17 mouse cellular contexts compared by ENCODE assay signal in the genomic region with DNA sequence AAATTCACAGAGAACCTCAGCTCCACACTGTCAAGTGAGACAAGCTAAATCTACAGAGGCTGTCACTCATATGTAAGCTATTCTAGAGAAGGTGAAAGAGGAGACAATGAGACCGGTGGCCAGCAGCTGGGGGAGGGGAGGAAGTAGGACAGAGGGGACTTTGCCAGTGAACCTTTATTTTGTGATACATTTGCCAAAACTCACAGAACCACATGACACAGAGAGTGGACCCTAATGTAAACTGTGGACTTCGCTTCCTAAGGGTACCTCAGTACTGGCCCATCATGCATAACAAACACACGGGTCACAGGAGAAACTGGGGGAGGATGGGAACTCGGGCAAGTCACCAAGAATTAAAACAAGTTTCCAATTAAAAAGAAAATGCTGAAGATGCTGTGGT. TPM values are rescaled to one million over a fixed set of nuclear protein-coding genes. Genes with fewer than 3 reads are reported as not detected.
DNase-seq lines count a peak whose midpoint lies in the region; ATAC-seq lines count a peak whose summit lies in the region.
"Had no signal": no experiment of that assay in that cellular context is flagged by ENCODE, and none has a peak within 500 bp of the region (broad histone marks: within the 10 kb centered on the region; RNA-seq: fewer than 3 reads in every experiment).

No protein-coding gene starts in this region.

- H3K27ac ChIP-seq in heart, embryonic 15.5 days: 0 out of 2 replicates have a peak overlapping the region, but pooled peaks have one; percentile 7
- peak overlapping the region; percentile 0; the same call in 1 of the 2 replicates for H3K27ac ChIP-seq in lung, embryonic 15.5 days
- peak overlapping the region; percentile 26; the same call in 1 of the 2 replicates for H3K27ac ChIP-seq in kidney, embryonic 14.5 days (ENCODE audit: low read depth, low read length)
- no peak overlapping the region for H3K27ac ChIP-seq in hindbrain, embryonic 11.5 days (ENCODE audit: low read depth, low read length)
- H3K27ac ChIP-seq: hindbrain, embryonic 13.5 days; neural tube, embryonic 12.5 days had no signal

- no peak for DNase-seq in heart, postnatal 14 days
- no peak for DNase-seq in lung, postnatal 4 days
- DNase-seq in embryo, embryonic 10.5 days (ENCODE audit: low spot score): no peak
- DNase-seq in hindbrain, embryonic 11.5 days (ENCODE audit: low spot score): no peak
- DNase-seq: cerebellum, adult 11-12 months; gastrocnemius, postnatal 14 days; left cerebral cortex, postnatal 4 days; lung, embryonic 14.5 days; thymus, adult 18-20 months had no signal

- peaks cover 3% of the 10 kb centered on the region; the same call in 1 of the 2 replicates for H3K36me3 ChIP-seq in heart, embryonic 15.5 days
- H3K36me3 ChIP-seq in lung, embryonic 15.5 days: no peaks in the 10 kb centered on the region
- H3K36me3 ChIP-seq in kidney, embryonic 14.5 days (ENCODE audit: control insufficient read depth, insufficient read depth, low read length): no peaks in the 10 kb centered on the region
- H3K36me3 ChIP-seq in hindbrain, embryonic 11.5 days (ENCODE audit: control insufficient read depth, insufficient read depth, low read length): no peaks in the 10 kb centered on the region
- H3K36me3 ChIP-seq: hindbrain, embryonic 13.5 days; neural tube, embryonic 12.5 days had no signal

- H3K4me1 ChIP-seq in heart, embryonic 15.5 days (replicated peaks): peaks cover 78% of the 10 kb centered on the region
- H3K4me1 ChIP-seq in lung, embryonic 15.5 days: peaks cover 65% of the 10 kb centered on the region
- H3K4me1 ChIP-seq in kidney, embryonic 14.5 days (ENCODE audit: control insufficient read depth, insufficient read depth, low read length): peaks cover 51% of the 10 kb centered on the region
- H3K4me1 ChIP-seq in hindbrain, embryonic 11.5 days (replicated peaks; ENCODE audit: control insufficient read depth, insufficient read depth, low read length): peaks cover 2% of the 10 kb centered on the region; the same call in 1 of the 2 replicates

- H3K4me2 ChIP-seq in heart, embryonic 15.5 days: no peak overlapping the region
- no peak overlapping the region for H3K4me2 ChIP-seq in lung, embryonic 15.5 days
- H3K4me2 ChIP-seq in kidney, embryonic 14.5 days (replicated peaks; ENCODE audit: low read depth, low read length): no peak overlapping the region
- no peak overlapping the region for H3K4me2 ChIP-seq in hindbrain, embryonic 11.5 days (replicated peaks; ENCODE audit: low read depth, low read length)
- H3K4me2 ChIP-seq: heart, embryonic 11.5 days; hindbrain, embryonic 13.5 days; lung, embryonic 14.5 days; neural tube, embryonic 12.5 days had no signal

- H3K9ac ChIP-seq in heart, embryonic 15.5 days: no peak overlapping the region
- H3K9ac ChIP-seq in lung, embryonic 15.5 days: no peak overlapping the region
- H3K9ac ChIP-seq in kidney, embryonic 14.5 days (ENCODE audit: low read depth, low read length): no peak overlapping the region
- H3K9ac ChIP-seq in hindbrain, embryonic 11.5 days (ENCODE audit: low read depth, low read length): no peak overlapping the region
- H3K9ac ChIP-seq: hindbrain, embryonic 13.5 days; lung, embryonic 14.5 days; neural tube, embryonic 12.5 days had no signal

- no peak for ATAC-seq in heart, embryonic 15.5 days (replicated peaks; ENCODE audit: insufficient number of reproducible peaks, insufficient read depth, low FRiP score, low read depth)
- no peak for ATAC-seq in lung, embryonic 15.5 days (ENCODE audit: borderline replicate concordance, extremely low read depth, low FRiP score, low TSS enrichment)
- ATAC-seq in kidney, embryonic 14.5 days (ENCODE audit: low FRiP score, low TSS enrichment): no peak
- ATAC-seq in hindbrain, embryonic 11.5 days (ENCODE audit: low FRiP score): no peak
- ATAC-seq: forebrain, embryonic 16.5 days had no signal

- no peaks in the 10 kb centered on the region for H3K27me3 ChIP-seq in heart, embryonic 15.5 days
- no peaks in the 10 kb centered on the region for H3K27me3 ChIP-seq in lung, embryonic 15.5 days
- no peaks in the 10 kb centered on the region for H3K27me3 ChIP-seq in kidney, embryonic 14.5 days (ENCODE audit: control insufficient read depth, insufficient read depth, low read length)
- H3K27me3 ChIP-seq in hindbrain, embryonic 11.5 days (ENCODE audit: control insufficient read depth, insufficient read depth, low read length): no peaks in the 10 kb centered on the region
- H3K27me3 ChIP-seq: hindbrain, embryonic 13.5 days; megakaryocyte, embryonic 14.5 days; neural tube, embryonic 12.5 days had no signal

- 43% methylated on average over 4 of the region's 4 CpGs for WGBS in heart, embryonic 15.5 days
- WGBS in lung, embryonic 15.5 days: 27% methylated on average over 4 of the region's 4 CpGs
- WGBS in kidney, embryonic 14.5 days: 22% methylated on average over 4 of the region's 4 CpGs
- 58% methylated on average over 4 of the region's 4 CpGs for WGBS in hindbrain, embryonic 11.5 days

- intact Hi-C loops in heart, postnatal 14 days (cut with DNase I): no loop called here

- H3K4me3 ChIP-seq in heart, embryonic 15.5 days: no peak overlapping the region
- no peak overlapping the region for H3K4me3 ChIP-seq in lung, embryonic 15.5 days
- no peak overlapping the region for H3K4me3 ChIP-seq in kidney, embryonic 14.5 days (ENCODE audit: low read length)
- H3K4me3 ChIP-seq in hindbrain, embryonic 11.5 days (ENCODE audit: low read depth, low read length): no peak overlapping the region
- H3K4me3 ChIP-seq: hindbrain, embryonic 13.5 days; neural tube, embryonic 12.5 days had no signal

- H3K9me3 ChIP-seq in heart, embryonic 15.5 days (replicated peaks): no peaks in the 10 kb centered on the region
- H3K9me3 ChIP-seq in lung, embryonic 15.5 days: no peaks in the 10 kb centered on the region
- H3K9me3 ChIP-seq in kidney, embryonic 14.5 days (ENCODE audit: control insufficient read depth, low read length): no peaks in the 10 kb centered on the region
- H3K9me3 ChIP-seq in hindbrain, embryonic 11.5 days (ENCODE audit: control insufficient read depth, low read length): no peaks in the 10 kb centered on the region
- H3K9me3 ChIP-seq: hindbrain, embryonic 13.5 days; megakaryocyte, embryonic 14.5 days; neural tube, embryonic 12.5 days had no signal

RNA-seq across cellular contexts. Expression of a gene that starts 17.5 kb away (rescaled TPM):
- 37.9 and 53.4 TPM in 2 replicates for polyA plus RNA-seq in heart, embryonic 15.5 days (2015; fragmentation: Nextera tagmentation; extraction: Ambion mirVana)
- total RNA-seq in heart, postnatal 14 days (2021): 10 to 100 TPM; 80.5 to 84.2 TPM
- polyA plus RNA-seq in lung, embryonic 15.5 days (2015; fragmentation: Nextera tagmentation; extraction: Ambion mirVana): 50.9 and 59.9 TPM in 2 replicates
- 20.4 and 22.1 TPM in 2 replicates for polyA plus RNA-seq in kidney, embryonic 14.5 days (2014; fragmentation: Nextera tagmentation; extraction: Ambion mirVana)
- polyA plus RNA-seq in hindbrain, embryonic 11.5 days (2014; fragmentation: Nextera tagmentation; extraction: Ambion mirVana): 17.2 and 32.3 TPM in 2 replicates
